Mouse (Mus musculus) CD4-positive, CD25-positive, alpha-beta regulatory T cell, adult 2 months (primary cell): ENCODE data around the gene Sobp.

ENCODE experiments used
- DNase-seq: peaks from one replicate; pipeline ENCODE4 v3.0.0-alpha.2; 2012; ENCODE audit warnings: low read depth, low spot score

The Sobp gene

DNA sequence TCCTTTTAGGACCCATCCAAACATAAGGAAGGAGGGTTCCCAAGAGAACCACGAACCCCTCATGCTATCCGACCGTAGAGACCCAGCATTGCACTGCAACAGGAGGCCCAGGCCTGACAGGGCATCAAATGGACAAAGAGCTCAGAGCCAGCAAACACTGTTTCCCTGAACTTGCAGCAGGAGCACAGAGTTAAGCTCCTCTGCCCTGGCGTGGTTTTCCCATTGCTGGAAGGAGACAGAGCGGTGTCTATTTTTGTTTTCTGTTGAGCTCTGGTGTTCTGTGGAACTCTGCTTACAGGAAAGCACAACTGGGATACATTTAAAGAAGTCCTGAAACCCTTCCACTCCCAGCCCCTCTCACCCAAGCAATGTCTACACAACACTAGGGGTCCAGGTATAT lies 15.0 kb downstream of the Sobp start:
- DNase-seq, result no peak

- DNase-seq, result no peak
Observed at GRCm38 (mm10) chr10:43158917-43159316, 15.4 kb downstream of the Sobp start.

GRCm38 (mm10) chr10:43155046-43155560 lies 19.2 kb downstream of the Sobp start:
- DNase-seq, result no peak

GRCm38 (mm10) chr10:43152643-43153042 lies 21.7 kb downstream of the Sobp start:
- DNase-seq, result no peak

GRCm38 (mm10) chr10:43148456-43148855 lies 25.9 kb downstream of the Sobp start:
- DNase-seq, result no peak

- no peak for DNase-seq
Observed at GRCm38 (mm10) chr10:43143173-43143572, 31.2 kb downstream of the Sobp start.

DNA sequence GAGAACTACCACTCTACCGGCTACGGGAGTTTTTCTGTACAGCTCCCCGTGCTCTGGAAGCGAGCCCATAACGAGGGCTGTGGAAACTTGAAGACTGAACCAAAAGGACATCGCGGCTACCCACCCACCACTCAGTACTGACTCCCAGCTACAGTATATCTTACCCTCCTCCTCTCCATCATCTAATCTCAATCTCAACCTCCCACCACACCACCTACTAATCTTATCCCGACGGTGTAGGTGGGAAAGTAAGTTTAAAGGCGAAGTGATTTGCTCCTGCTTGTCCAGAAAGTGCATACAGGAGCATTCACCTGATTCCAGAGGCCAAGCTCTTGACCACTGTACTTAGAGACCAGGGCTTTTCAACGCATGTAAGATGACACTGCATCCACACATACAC lies 40.3 kb downstream of the Sobp start:
- no peak for DNase-seq

DNA sequence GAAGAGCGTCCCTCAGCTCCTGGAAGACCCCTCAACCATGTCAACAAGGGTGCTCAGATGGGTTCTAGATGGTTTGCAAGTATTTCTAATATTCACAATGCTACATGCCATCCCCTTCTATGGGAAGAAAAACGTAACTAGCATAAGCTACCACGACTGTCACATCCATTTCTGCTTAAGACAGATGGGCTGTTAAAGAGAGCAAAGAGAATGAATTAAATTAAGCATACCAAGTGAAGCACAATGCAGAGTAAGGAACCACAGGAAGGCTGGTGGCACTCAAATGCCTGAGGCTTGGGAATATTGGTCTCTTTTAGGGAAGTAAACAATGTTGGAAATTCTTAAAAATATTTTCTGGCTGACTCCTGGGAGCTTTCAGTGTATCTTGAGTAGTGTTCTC lies 45.6 kb downstream of the Sobp start:
- no peak for DNase-seq

- no peak for DNase-seq
Observed at GRCm38 (mm10) chr10:43124561-43124960, 49.8 kb downstream of the Sobp start.

DNA sequence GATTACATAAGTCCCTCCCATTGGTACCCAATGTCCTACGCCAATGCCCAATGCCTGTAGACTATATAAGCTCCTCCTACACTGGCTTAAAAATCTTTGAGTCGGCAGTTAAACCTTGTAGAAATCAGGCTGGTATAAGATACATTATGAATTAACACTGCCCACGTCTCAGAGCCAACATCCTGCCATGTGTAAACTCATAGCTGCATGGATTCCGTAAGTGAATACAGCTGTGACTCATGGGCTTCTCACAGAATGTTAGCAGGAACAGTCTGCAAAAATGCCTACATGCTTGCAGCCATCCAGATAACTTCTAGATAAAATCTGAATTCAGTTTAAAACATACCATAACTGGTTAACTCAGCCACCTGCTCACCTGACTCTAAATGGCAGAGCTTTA lies 50.2 kb downstream of the Sobp start:
- no peak for DNase-seq

DNA sequence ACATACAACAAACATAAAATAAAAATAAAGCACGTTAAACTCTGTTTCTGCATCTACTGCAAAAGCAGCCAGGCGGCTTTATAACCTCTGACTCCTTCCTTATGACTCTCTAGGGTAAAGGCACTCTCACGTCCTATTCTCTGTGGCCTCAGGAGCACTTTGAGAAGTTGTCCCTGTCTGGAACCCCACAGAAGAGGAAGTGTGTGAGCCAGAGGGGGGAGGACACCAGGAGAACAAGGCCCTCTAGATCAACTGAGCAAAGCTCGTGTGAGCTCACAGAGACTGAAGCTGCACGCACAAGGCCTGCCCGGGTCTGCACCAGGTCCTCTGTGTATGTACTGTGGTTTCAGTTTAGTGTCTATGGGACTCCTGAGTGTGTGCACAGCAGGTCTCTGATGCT lies 50.9 kb downstream of the Sobp start:
- no peak for DNase-seq

GRCm38 (mm10) chr10:43120688-43121450 lies 53.5 kb downstream of the Sobp start:
- DNase-seq, result no peak

DNA sequence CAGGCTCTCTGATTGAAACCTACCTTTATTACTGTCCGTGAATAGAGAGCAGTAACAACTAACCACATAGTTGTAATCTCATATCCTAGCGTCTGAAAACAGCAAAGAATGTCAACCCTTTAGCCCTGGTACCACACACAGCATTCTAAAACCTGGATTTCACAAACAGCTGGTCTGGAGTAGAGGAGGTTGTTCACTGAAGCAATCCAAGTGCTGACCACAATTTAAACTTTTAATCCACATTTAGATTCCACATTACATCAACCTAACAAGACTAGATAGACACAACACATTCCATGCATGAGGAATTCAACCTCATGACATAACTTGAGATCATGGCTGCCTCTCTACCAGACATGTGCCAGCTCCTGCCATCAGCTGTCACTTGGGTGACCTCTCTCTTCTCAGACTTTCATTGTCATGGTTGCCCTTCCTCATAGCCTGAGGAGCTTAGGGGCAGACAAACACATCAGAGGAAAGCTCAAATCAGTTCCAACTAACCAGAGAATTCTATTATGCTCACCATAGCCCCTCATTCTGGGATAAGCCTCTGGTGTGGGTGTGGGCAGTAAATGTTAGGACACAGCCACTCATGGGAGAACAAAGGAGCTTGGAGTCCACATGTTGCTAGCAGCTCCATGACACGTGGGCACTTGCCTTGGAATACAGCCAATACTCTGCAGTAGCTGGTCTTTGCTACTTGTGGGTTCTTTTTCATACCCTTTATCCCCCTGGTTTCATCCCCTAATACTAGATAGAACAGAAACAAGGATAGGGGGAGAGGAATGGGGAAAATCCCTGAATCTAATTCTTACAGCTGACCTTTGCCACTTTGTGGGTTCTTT lies 58.0 kb downstream of the Sobp start:
- no peak for DNase-seq

- no peak for DNase-seq
Observed at GRCm38 (mm10) chr10:43112296-43112695, 62.0 kb downstream of the Sobp start.

DNA sequence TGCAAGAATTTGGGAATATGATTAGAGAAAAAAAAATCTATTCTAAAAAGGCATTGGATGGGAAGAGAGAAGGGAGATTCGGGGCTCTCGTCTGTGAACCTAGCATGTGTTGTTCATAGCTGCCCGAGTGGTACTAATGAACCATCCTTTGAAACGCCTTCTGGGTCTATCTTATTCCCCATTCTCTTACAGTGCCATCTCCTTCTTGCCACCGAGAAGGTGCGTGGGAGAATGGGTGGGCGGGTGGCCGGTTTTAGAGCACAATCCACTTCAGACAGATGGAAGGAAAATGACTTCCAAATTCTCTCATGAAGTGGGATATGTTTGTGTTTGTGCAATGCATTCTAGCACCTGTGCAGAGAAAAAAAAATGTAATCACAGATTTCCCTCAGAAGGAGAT lies 67.7 kb downstream of the Sobp start:
- no peak for DNase-seq

DNA sequence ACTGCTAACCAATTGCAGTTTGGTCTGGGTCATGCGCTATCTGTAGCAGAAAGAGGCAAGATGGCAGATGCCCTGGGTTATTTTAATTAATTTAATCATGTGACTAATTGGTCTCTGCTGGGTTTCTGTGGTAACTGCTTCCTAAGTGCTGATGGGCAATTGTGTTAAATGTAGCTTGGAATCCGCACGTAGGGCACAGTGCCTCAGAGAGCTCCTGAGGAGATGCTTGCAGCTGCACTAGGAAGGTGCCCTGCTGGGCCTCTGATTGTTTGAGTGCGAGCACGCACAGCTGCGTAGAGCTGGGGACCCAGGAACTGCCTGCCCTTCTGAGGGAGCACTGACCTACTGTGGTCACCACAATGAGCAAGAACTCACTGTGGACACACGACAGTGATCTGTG lies 68.1 kb downstream of the Sobp start:
- no peak for DNase-seq

- DNase-seq, result no peak
Observed at GRCm38 (mm10) chr10:43100513-43100912, 73.8 kb downstream of the Sobp start.

DNA sequence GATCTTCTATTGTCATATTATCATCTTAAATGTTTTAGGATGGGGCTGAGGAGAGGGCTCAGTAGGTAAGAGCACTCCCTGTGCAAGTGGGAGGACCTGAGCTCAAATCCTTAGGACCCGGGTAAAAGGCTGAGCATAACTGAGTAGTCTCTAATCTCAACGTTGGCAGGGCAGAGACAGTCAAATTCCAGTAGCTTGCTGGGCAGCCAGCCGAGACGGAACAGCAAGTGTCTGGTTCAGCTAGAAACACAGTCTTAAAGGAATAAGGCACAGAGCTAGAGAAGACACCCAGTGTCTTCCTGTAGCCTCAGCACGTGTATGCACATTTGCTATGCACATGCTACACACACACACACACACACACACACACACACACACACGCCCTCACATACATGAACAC lies 75.1 kb downstream of the Sobp start:
- no peak for DNase-seq

DNA sequence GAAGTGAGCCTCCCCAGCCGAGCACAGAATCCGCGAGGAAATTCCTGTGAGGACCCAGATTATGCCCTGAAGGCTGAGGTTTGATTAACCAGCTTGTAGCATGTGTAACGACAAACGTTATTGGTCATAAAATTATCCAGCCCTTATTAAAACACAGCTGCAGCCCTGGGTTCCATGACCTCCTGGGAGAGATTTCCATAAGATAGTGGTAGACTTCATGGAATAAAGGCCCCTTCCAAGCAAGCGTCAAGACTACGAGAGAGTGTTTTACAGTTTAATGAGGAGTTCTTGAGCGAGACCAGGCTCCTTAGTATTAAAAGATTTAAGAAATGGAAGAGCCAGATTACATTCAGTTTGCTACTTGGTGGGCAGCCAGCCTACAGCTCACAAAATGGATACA lies 76.6 kb downstream of the Sobp start:
- no peak for DNase-seq

DNA sequence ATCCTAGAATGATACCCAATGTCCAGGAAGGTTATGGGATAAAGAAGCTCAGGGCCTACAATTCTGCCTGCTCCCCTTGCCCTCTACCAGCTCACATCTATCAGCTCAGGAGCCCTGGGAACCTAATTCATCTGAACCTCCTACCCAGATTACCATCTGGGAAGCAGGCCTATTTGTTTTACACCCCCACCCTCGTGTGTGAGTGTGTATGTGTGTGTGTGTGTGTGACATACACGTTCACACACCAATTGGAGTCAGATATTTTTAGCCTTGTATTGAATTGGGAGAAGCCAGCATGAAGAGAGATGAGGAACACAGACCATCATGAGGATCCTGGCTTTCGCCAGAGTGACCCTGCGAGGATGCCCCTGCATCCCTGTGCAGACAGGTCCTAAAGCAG lies 77.7 kb downstream of the Sobp start:
- DNase-seq, result no peak

- DNase-seq, result no peak
Observed at GRCm38 (mm10) chr10:43094537-43094936, 79.8 kb downstream of the Sobp start.

DNA sequence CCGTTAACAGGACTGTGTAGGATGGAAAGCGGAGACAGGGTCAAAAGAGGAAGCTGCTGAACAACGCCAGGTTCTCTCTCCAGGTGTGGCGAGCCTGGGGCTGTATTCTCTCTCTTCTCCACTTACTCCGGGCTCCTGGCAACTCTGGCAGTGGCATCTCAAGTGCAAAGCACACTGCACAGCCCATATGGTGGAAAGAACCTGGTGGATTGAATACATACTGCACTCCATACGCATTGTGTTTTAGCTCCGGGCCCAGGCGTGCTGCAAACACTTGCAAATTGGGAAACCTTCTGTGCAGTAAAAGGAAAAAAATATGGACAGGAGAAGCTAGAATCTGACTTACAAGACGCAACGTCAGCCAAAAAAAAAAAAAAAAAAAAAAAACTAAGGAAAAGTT lies 80.9 kb downstream of the Sobp start:
- no peak for DNase-seq

DNA sequence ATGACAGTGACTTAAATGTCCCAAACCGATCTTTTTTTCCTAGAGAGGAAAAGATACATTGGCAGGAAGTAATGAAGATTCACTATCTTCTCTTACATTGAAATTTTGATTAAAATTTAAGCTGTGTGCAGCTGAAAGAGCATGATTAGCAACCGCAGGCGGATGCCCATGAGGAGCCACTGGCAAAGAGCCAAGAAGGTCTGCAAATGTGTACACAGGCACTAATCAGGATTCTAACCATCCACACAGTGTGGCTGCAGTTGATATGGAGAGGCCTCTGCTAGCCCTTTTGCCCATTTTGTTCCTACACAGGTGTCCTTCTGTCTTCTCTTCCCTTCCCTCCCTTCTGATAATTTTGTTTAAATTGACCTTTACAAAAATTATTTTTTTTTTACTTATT lies 84.3 kb downstream of the Sobp start:
- no peak for DNase-seq
